Mouse (Mus musculus): ENCODE data around the gene Ifitm5. TPM values are rescaled to one million over a fixed set of nuclear protein-coding genes. Genes with fewer than 3 reads are reported as not detected.
"Not testable (repeated sequence)": the region's sequence is repeated elsewhere in the genome, so short reads cannot be mapped to it uniquely, and the experiment has no call there.

The Ifitm5 gene
- total and polyA plus RNA-seq, 2 experiments from 2014 or later = 0.28 to 0.86 TPM

DNA sequence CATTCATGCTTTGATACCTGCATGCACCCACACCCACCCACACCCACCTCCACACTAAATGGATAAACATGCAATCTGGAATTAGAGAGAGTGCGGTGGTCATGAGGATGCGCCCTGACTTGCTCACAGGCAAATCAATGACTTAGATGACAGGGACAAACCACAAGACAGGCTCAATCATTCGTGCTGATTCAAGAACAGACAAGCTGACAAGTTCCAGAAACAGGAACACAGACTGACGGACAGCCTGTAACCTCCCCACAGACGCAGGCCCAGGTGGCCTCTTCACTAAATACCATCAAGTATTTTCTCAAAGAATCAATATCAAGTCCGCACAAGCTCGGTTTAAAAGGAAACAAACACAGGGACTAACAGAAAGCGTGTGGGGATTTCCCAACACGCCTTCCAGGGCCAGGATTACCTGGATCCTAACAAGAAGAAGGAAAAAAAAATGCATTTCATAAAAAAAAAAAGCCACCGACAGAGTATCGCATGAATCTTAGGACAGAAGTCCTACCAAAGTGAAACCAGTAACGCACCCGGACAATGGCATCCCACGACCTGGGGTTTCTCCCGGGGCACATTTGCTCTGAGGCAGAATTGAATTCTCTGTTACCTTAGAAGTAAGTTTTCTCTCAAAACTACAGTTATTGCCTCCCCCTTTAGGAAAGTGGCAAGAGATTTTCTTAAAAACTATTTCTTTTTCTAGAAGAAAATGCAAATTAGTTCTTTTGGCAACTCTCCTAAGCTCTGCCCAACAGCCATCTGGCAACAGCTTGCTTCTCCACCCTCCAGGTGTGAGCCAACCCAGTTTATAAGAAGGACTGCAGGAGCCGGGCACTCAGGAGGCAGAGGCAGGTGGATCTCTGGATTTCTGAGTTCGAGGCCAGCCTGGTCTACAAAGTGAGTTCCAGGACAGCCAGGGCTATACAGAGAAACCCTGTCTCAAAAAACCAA is 37.4 kb upstream of the Ifitm5 start:
- Histone ChIP-seq H3K9ac (no peak overlapping the region), H3K9me3 (ENCODE audit: low read length) (no peaks in the 10 kb centered on the region), H3K4me3 (ENCODE audit: low read depth, low read length) (no peak overlapping the region), H3K27ac (ENCODE audit: low read depth, low read length) (no peak overlapping the region), H3K36me3 (ENCODE audit: insufficient read depth) (no peaks in the 10 kb centered on the region), H3K27me3 (ENCODE audit: insufficient read depth, low read length) (no peaks in the 10 kb centered on the region), H3K4me1 (ENCODE audit: insufficient read depth) (no peaks in the 10 kb centered on the region), H3K4me2 (ENCODE audit: low read depth) (no peak overlapping the region)
- no peak for ATAC-seq
- DNase-seq = no peak
- TF ChIP-seq CTCF (IDR thresholded peaks at IDR 0.05; ENCODE audit: low read depth) = no peak
- 89% methylated on average over 17 of the region's 17 CpGs for WGBS

DNA sequence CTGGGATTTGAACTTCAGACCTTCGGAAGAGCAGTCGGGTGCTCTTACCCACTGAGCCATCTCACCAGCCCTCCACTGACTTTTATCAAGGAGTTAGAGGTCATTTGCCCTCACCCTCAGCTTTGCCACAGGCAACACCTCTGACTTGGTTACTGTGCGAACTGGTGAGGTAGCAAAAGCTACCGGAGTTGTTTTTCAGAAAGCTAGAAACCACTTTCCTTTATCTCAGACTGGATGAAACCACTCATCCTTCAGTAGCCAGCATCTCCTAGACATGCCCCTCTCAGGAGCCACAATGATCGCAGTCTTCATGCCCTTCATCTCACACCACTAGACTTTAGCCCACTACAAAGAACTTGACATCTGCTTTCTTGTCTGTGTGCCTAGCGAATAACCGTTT is 32.9 kb upstream of the Ifitm5 start:
- H3K9me3 ChIP-seq (ENCODE audit: low read length) = no peaks in the 10 kb centered on the region
- H3K4me1 ChIP-seq (ENCODE audit: insufficient read depth) = no peaks in the 10 kb centered on the region
- no peaks in the 10 kb centered on the region for H3K27me3 ChIP-seq (ENCODE audit: insufficient read depth, low read length)
- ATAC-seq (no peak), DNase-seq (no peak)
- H3K27ac ChIP-seq (ENCODE audit: low read depth, low read length) = no peak overlapping the region
- no peak overlapping the region for H3K4me3 ChIP-seq (ENCODE audit: low read depth, low read length)
- no peaks in the 10 kb centered on the region for H3K36me3 ChIP-seq (ENCODE audit: insufficient read depth)
- no peak overlapping the region for H3K4me2 ChIP-seq (ENCODE audit: low read depth)
- TF ChIP-seq CTCF (IDR thresholded peaks at IDR 0.05; ENCODE audit: low read depth) = no peak
- no peak overlapping the region for H3K9ac ChIP-seq
- 92% methylated on average over 7 of the region's 7 CpGs for WGBS

DNA sequence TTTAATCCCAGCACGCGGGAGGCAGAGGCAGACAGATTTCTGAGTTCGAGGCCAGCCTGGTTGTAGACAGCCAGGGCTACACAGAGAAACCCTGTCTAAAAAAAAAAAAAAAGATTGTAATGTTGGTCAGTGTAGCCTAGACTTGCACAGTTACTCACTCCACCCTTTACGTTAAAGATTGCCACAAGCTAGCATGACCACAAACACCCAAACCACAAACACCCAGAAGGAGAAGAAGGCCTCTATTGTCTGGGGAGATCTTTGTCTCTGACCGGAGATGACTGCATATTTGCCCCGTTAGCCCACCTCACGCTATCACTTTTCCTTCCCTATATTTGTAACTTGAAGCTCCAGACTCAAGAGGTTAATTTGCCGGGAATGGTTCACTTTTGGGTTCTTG is 31.6 kb upstream of the Ifitm5 start:
- H3K36me3 ChIP-seq (ENCODE audit: insufficient read depth) = no peaks in the 10 kb centered on the region
- no peak for TF ChIP-seq CTCF (IDR thresholded peaks at IDR 0.05; ENCODE audit: low read depth)
- H3K4me2 ChIP-seq (ENCODE audit: low read depth) = no peak overlapping the region
- H3K27me3 ChIP-seq (ENCODE audit: insufficient read depth, low read length) = no peaks in the 10 kb centered on the region
- ATAC-seq = no peak
- 95% methylated on average over 8 of the region's 8 CpGs for WGBS
- no peaks in the 10 kb centered on the region for H3K9me3 ChIP-seq (ENCODE audit: low read length)
- no peak overlapping the region for H3K4me3 ChIP-seq (ENCODE audit: low read depth, low read length)
- no peak overlapping the region for H3K9ac ChIP-seq
- no peak for DNase-seq
- no peak overlapping the region for H3K27ac ChIP-seq (ENCODE audit: low read depth, low read length)
- H3K4me1 ChIP-seq (ENCODE audit: insufficient read depth) = no peaks in the 10 kb centered on the region

DNA sequence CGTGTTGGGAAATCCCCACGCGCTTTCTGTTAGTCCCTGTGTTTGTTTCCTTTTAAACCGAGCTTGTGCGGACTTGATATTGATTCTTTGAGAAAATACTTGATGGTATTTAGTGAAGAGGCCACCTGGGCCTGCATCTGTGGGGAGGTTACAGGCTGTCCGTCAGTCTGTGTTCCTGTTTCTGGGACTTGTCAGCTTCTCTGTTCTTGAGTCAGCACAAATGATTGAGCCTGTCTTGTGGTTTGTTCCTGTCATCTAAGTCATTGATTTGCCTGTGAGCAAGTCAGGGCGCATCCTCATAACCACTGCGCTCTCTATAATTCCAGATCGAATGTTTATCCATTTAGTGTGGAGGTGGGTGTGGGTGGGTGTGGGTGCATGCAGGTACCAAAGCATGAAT is 26.6 kb upstream of the Ifitm5 start:
- H3K4me2 ChIP-seq (ENCODE audit: low read depth); H3K4me3 ChIP-seq (ENCODE audit: low read depth, low read length); H3K27me3 ChIP-seq (ENCODE audit: insufficient read depth, low read length); H3K9ac ChIP-seq; H3K27ac ChIP-seq (ENCODE audit: low read depth, low read length); H3K36me3 ChIP-seq (ENCODE audit: insufficient read depth); DNase-seq; H3K9me3 ChIP-seq (ENCODE audit: low read length); ATAC-seq; H3K4me1 ChIP-seq (ENCODE audit: insufficient read depth): not testable (repeated sequence)
- 94% methylated on average over 9 of the region's 9 CpGs for WGBS

DNA sequence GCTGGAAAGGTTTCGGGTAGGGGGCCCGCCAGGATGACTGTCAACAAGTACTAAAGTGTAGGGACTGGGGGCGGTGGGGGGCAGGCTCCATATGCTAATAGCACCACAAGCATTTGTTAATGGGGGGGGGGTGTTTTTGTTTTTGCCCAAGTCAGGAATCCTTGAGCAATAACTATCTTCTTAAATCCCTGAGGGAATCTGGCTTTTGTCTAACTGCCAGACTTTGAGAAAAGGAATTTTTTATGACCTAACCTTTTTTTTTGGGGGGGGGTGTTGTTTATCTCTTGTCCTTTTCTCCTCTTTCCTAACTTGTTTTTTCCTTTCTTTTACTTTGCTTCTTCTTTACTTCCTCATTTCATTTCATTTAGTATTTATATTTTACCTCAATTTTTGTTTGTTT is 25.4 kb upstream of the Ifitm5 start:
- Histone ChIP-seq H3K4me2 (ENCODE audit: low read depth) (no peak overlapping the region), H3K9me3 (ENCODE audit: low read length) (no peaks in the 10 kb centered on the region), H3K9ac (no peak overlapping the region), H3K4me1 (ENCODE audit: insufficient read depth) (no peaks in the 10 kb centered on the region), H3K27me3 (ENCODE audit: insufficient read depth, low read length) (no peaks in the 10 kb centered on the region), H3K27ac (ENCODE audit: low read depth, low read length) (no peak overlapping the region), H3K36me3 (ENCODE audit: insufficient read depth) (no peaks in the 10 kb centered on the region), H3K4me3 (ENCODE audit: low read depth, low read length) (no peak overlapping the region)
- DNase-seq (no peak), ATAC-seq (no peak)
- WGBS = 32% methylated on average over 3 of the region's 3 CpGs
- no peak for TF ChIP-seq CTCF (IDR thresholded peaks at IDR 0.05; ENCODE audit: low read depth)

DNA sequence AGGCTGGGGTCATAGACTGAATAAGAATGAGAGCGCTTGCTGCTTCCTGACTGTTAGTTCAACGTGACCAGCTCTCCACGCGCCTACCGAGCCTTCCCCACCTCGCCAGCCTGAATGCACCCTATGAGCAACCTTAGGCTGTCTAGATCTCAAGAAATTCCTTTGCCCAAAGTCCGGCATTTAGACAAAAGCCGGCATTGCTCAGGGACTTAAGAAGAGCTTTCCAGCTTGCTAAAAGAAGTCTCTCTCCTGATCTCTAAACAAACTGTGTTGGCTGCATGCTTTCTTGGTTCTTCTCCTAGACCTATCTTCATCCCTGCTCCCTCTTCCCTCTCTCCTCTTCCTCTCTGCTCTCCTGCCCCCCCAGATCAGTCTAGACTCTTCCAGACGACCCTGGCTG is 24.8 kb upstream of the Ifitm5 start:
- 19% methylated on average over 9 of the region's 9 CpGs for WGBS
- H3K36me3 ChIP-seq (ENCODE audit: insufficient read depth) = no peaks in the 10 kb centered on the region
- no peaks in the 10 kb centered on the region for H3K9me3 ChIP-seq (ENCODE audit: low read length)
- no peaks in the 10 kb centered on the region for H3K27me3 ChIP-seq (ENCODE audit: insufficient read depth, low read length)
- no peak for TF ChIP-seq CTCF (IDR thresholded peaks at IDR 0.05; ENCODE audit: low read depth)
- no peaks in the 10 kb centered on the region for H3K4me1 ChIP-seq (ENCODE audit: insufficient read depth)
- H3K4me3 ChIP-seq (ENCODE audit: low read depth, low read length) = no peak overlapping the region
- ATAC-seq = no peak
- DNase-seq = no peak
- H3K4me2 ChIP-seq (ENCODE audit: low read depth) = no peak overlapping the region
- H3K27ac ChIP-seq (ENCODE audit: low read depth, low read length) = no peak overlapping the region
- no peak overlapping the region for H3K9ac ChIP-seq

DNA sequence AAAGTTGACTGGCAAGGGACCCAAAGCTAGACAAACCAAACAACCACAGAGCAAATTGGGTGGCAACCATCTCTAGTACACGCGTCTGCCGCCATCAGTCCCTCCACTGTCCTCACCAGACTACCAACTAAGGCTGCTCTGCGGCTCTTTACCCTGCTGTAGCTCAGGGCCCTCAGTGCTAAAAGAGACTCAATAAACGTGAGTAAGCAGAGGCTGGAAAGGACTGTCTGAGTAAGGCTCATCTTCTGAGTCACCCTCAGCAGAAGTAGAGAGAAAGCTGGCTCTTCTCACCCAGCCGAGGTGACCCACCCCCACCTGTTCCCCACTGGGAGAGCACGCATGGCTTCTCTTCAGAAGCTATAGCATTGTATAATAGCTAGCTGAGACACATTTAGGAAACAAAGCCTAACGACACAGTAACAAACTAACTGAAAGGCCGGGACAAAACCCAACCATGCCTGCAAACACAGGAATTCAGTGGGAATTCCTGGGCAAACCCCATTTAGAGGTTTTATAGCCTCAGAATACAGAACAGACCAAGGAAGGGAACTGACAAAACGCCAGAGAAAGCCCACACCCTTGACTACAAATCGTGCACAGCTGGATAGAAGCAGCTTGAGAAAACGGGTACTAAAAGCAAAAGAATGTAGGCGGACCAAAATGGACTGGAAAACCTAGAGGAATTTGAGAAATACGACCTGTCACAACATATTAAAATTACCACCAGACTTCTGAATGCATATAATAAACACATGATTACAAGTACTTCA is 23.5 kb upstream of the Ifitm5 start:
- WGBS = 20% methylated on average over 14 of the region's 14 CpGs
- Histone ChIP-seq H3K27ac (ENCODE audit: low read depth, low read length) (no peak overlapping the region), H3K9ac (no peak overlapping the region), H3K4me2 (ENCODE audit: low read depth) (no peak overlapping the region), H3K9me3 (ENCODE audit: low read length) (no peaks in the 10 kb centered on the region), H3K4me3 (ENCODE audit: low read depth, low read length) (no peak overlapping the region), H3K4me1 (ENCODE audit: insufficient read depth) (no peaks in the 10 kb centered on the region), H3K27me3 (ENCODE audit: insufficient read depth, low read length) (no peaks in the 10 kb centered on the region), H3K36me3 (ENCODE audit: insufficient read depth) (no peaks in the 10 kb centered on the region)
- no peak for TF ChIP-seq CTCF (IDR thresholded peaks at IDR 0.05; ENCODE audit: low read depth)
- ATAC-seq = no peak
- DNase-seq = no peak
